In the genomic region with DNA sequence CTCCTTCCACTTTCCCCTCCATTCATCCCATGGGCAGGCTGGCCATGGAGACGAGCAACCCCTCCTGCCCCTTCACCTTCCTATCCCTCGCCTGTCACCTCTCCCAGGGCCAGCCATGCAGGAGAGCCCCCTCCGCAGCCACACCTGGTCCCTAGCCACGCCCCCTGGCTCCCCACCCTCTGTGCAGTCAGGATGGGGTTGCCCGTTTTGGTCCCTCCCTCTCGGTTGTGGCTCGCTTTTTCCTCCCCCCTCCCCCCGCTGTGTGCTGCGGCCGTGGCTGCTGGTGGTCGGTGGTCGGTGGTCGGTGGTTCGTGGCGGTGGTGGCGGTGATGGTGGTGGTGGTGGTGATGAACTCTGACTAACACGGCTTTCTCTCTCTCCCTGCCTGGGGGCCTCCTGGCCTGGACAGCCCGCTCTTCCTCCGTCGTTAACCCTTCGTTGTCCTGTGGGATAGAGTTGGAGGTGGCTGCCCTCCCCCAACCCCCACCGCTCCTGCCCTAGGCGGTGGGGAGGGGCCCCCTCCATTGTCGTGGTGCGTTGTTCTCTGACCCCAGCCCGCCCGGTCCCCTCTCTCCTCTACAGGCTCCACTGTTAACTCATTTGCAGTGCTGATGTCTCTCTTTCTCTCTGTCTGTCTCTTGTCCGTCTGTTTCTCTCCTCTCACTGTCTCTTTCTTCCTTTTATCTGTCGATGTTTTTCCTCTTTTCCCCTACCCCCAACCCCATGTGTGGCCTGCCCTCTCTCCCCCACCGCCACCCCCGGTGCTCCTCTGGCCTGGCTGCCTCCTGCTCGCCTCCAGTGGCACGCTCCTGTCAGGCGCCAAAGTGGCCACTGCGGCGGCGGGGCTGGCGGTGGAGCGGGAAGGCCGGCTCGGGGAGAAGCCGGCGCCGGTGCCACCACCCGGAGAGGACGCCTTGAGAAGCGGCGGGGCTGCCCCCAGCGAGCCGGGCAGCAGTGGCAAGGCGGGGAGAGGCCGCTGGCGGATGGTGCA, we compare ENCODE assay signal across 9 mouse cellular contexts. TPM values are rescaled to one million over a fixed set of nuclear protein-coding genes. Genes with fewer than 3 reads are reported as not detected.
DNase-seq lines count a peak whose midpoint lies in the region; ATAC-seq lines count a peak whose summit lies in the region.
"Had no signal": no experiment of that assay in that cellular context is flagged by ENCODE, and none has a peak within 500 bp of the region (broad histone marks: within the 10 kb centered on the region; RNA-seq: fewer than 3 reads in every experiment).

No protein-coding gene starts in this region.

- H3K4me1 ChIP-seq in hindbrain, embryonic 10.5 days (replicated peaks), result peaks cover 66% of the 10 kb centered on the region
- H3K4me1 ChIP-seq in midbrain, embryonic 13.5 days (replicated peaks), result peaks cover 41% of the 10 kb centered on the region

- H3K9me3 ChIP-seq in hindbrain, embryonic 10.5 days, result no peaks in the 10 kb centered on the region
- H3K9me3 ChIP-seq in midbrain, embryonic 13.5 days, result no peaks in the 10 kb centered on the region

- 1% methylated on average over 53 of the region's 53 CpGs for WGBS in hindbrain, embryonic 10.5 days
- 2% methylated on average over 53 of the region's 53 CpGs for WGBS in midbrain, embryonic 13.5 days

- no peaks in the 10 kb centered on the region for H3K36me3 ChIP-seq in hindbrain, embryonic 10.5 days
- H3K36me3 ChIP-seq in midbrain, embryonic 13.5 days, result 0 out of 2 replicates have a peak, but pooled peaks cover 7% of the 10 kb centered on the region

- peak; percentile 31; the same call in 1 of the 2 replicates for ATAC-seq in midbrain, embryonic 13.5 days

- peaks cover 63% of the 10 kb centered on the region for H3K27me3 ChIP-seq in hindbrain, embryonic 10.5 days (ENCODE audit: insufficient read depth, poor library complexity, severe bottlenecking)
- peaks cover 21% of the 10 kb centered on the region; the same call in 1 of the 2 replicates for H3K27me3 ChIP-seq in midbrain, embryonic 13.5 days

- peak overlapping the region; percentile 48 for H3K9ac ChIP-seq in midbrain, embryonic 13.5 days (replicated peaks)

- peak overlapping the region; percentile 54 for H3K4me3 ChIP-seq in hindbrain, embryonic 10.5 days
- peak overlapping the region; percentile 25 for H3K4me3 ChIP-seq in midbrain, embryonic 13.5 days (replicated peaks)
- H3K4me3 ChIP-seq: erythroblast, embryonic 14.5 days had no signal

- peak overlapping the region; percentile 85 for H3K27ac ChIP-seq in hindbrain, embryonic 10.5 days
- no peak overlapping the region for H3K27ac ChIP-seq in midbrain, embryonic 13.5 days

- DNase-seq in cerebellum, adult 11-12 months, result peak; percentile 58
- DNase-seq in cerebellum, postnatal 4 days (ENCODE audit: low spot score in 2 of 2), result no peak
- peak; percentile 29 for DNase-seq in ZHBTc4 (ENCODE audit: low read depth, low spot score)
- peak; percentile 46 for DNase-seq in hindbrain, embryonic 10.5 days (ENCODE audit: low spot score)
- DNase-seq in left cerebral cortex, adult 9 months (ENCODE audit: low spot score in 2 of 2), result no peak
- no peak for DNase-seq in ovary, postnatal 10 days (ENCODE audit: low spot score)
- no peak for DNase-seq in adrenal gland, adult 8-10 months

- H3K4me2 ChIP-seq in midbrain, embryonic 13.5 days (replicated peaks), result peak overlapping the region; percentile 51

RNA-seq across cellular contexts. Expression of gene Syt7, which starts 33.4 kb away (rescaled TPM):
- polyA plus RNA-seq in hindbrain, embryonic 10.5 days (2016; fragmentation: Nextera tagmentation; extraction: Ambion mirVana), result 0.98 and 1.5 TPM in 2 replicates
- 8.2 and 8.8 TPM in 2 replicates for polyA plus RNA-seq in midbrain, embryonic 13.5 days (2015; fragmentation: Nextera tagmentation; extraction: Ambion mirVana)
- total RNA-seq in adrenal gland, adult 8-10 months (2022), result 10 to 100 TPM; 32.9 to 54.6 (median 44.5) TPM
- polyA plus RNA-seq: erythroblast, embryonic 14.5 days had no signal

RNA-seq across cellular contexts. Expression of gene Lrrc10b, which starts 35.0 kb away (rescaled TPM):
- 1.9 and 2.0 TPM in 2 replicates for polyA plus RNA-seq in hindbrain, embryonic 10.5 days (2016; fragmentation: Nextera tagmentation; extraction: Ambion mirVana)
- polyA plus RNA-seq in midbrain, embryonic 13.5 days (2015; fragmentation: Nextera tagmentation; extraction: Ambion mirVana), result 0.71 and 0.76 TPM in 2 replicates
- 1 to 10 TPM; 2.6 to 3.8 (median 3.5) TPM for total RNA-seq in adrenal gland, adult 8-10 months (2022)
- polyA plus RNA-seq: erythroblast, embryonic 14.5 days had no signal

Comparison
In these comparisons a context has a peak if more than half of its experiments do, and no peak if none do; other contexts are left out.
1. DNase-seq: peak in cerebellum, adult 11-12 months (single experiment), ZHBTc4 (single experiment) and hindbrain, embryonic 10.5 days (single experiment); none in cerebellum, postnatal 4 days (0 of 2), left cerebral cortex, adult 9 months (0 of 2), ovary, postnatal 10 days (single experiment) and adrenal gland, adult 8-10 months (single experiment).